Mouse (Mus musculus) liver, embryonic 18 days (tissue): ENCODE results near the gene Prox1. TPM values are rescaled to one million over a fixed set of nuclear protein-coding genes. Genes with fewer than 3 reads are reported as not detected.

ENCODE experiments used
- polyA plus RNA-seq: library from polyadenylated mRNA; depleted of rRNA; stranded (reverse); fragments of >200 nt; gene quantifications from 2 replicates; pipeline ENCODE4 v1.2.3, GENCODE M21; 2012; rRNA removed

The Prox1 gene
- 6.9 and 9.0 TPM in 2 replicates for polyA plus RNA-seq

DNA sequence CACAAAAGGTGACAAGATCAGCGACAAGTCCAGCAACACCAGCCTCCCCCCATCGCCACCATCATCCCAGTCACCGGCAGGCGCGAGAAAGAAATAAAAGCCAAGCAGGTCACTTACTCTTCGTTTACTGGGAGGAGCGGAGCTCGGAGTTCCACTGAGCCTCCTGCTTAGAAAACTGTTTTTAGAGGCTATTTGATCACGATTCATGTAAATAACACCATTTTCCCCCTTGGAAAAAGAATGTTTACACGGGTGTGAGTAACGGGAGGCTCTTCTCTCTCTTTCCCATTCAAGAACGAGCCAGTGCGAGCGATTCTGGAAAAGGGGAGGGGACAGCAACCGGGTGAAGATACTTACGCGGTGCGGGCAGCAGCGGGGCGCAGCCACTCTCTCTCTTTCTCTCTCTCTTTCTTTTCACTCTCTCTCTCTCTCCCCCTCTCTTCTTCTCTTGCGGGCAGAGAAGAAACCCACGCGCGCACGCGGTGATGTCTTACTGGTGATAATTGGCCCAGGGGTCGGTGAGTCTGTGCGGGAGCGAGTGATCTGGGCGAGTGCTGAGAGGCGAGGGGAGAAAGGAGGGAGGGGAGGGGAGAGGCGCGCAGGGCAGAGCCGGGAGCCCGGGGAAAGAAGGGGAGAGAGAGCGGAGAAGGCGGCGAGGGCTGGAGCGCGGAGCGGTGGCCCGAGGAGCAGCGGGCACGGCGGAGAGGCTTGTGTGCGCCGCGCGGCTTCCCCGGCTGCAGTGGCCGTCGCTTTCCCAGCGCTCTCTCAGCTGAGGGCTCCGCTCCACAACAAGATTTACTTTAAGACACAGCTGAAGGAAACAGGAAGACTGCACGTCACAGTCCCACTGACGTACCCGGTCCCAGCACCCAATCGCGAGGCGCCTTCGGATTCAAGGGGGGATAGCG is at the start of gene Prox1:
Gene Prox1, minus strand, starts transcription at position 804 of the 908 bp plus-strand sequence.

Other genes with a start within 250 kb of the Prox1 start
- 22.3 and 24.8 TPM in 2 replicates for gene Smyd2, start 248.4 kb downstream of the Prox1 start, polyA plus RNA-seq